Mouse (Mus musculus) c-Kit-positive CD71-positive TER-119-positive erythroid progenitor cells, embryonic 14.5 days (primary cell): ENCODE measurements at regions not wholly inside any gene's neighbourhood (a gene's known extent, or its start where the extent isn't known, plus 50 kb on each side); places are given as distances from the start of the nearest gene placed in this dataset.

Experiments
- DNase-seq: peaks from one replicate; pipeline ENCODE4 v3.0.0-alpha.2; 2013; ENCODE audit warnings: low spot score

- no peak for DNase-seq
Measured at GRCm38 (mm10) chr1:133549816-133550215, 60.3 kb downstream of the Snrpe start.

GRCm38 (mm10) chr1:133548971-133549370 is 61.1 kb downstream of the Snrpe start:
- no peak for DNase-seq

GRCm38 (mm10) chr1:133547541-133547940 is 62.5 kb downstream of the Snrpe start:
- no peak for DNase-seq

- DNase-seq = no peak
Measured at GRCm38 (mm10) chr1:133544996-133545395, 65.1 kb downstream of the Snrpe start.

GRCm38 (mm10) chr1:133543751-133544150 is 66.3 kb downstream of the Snrpe start:
- DNase-seq = no peak

- no peak for DNase-seq
Measured at GRCm38 (mm10) chr1:133541996-133542775, 67.9 kb downstream of the Snrpe start.

- DNase-seq = no peak
Measured at GRCm38 (mm10) chr1:133530698-133531097, 79.4 kb downstream of the Snrpe start.

GRCm38 (mm10) chr1:133529817-133530216 is 80.3 kb downstream of the Snrpe start:
- no peak for DNase-seq

GRCm38 (mm10) chr1:133527651-133528385 is 82.3 kb downstream of the Snrpe start:
- no peak for DNase-seq

- DNase-seq = no peak
Measured at GRCm38 (mm10) chr1:133522825-133523224, 87.3 kb downstream of the Snrpe start.

GRCm38 (mm10) chr1:133520652-133521051 is 89.4 kb downstream of the Snrpe start:
- DNase-seq = no peak

GRCm38 (mm10) chr1:133517020-133517419 is 92.8 kb upstream of the Sox13 start:
- DNase-seq = no peak

GRCm38 (mm10) chr1:133504116-133504515 is 79.9 kb upstream of the Sox13 start:
- no peak for DNase-seq

- DNase-seq = no peak
Measured at GRCm38 (mm10) chr1:133503336-133503735, 79.2 kb upstream of the Sox13 start.

- DNase-seq = no peak
Measured at GRCm38 (mm10) chr1:133501016-133501415, 76.8 kb upstream of the Sox13 start.

- no peak for DNase-seq
Measured at GRCm38 (mm10) chr1:133492986-133493741, 69.0 kb upstream of the Sox13 start.

- DNase-seq = no peak
Measured at GRCm38 (mm10) chr1:133492291-133492985, 68.3 kb upstream of the Sox13 start.

- no peak for DNase-seq
Measured at GRCm38 (mm10) chr1:133491857-133492290, 67.7 kb upstream of the Sox13 start.

- no peak for DNase-seq
Measured at GRCm38 (mm10) chr1:133487171-133487901, 63.2 kb upstream of the Sox13 start.

GRCm38 (mm10) chr1:133486370-133486769 is 62.2 kb upstream of the Sox13 start:
- no peak for DNase-seq

- DNase-seq = no peak
Measured at GRCm38 (mm10) chr1:133482891-133483290, 58.7 kb upstream of the Sox13 start.
